Mouse (Mus musculus) liver, adult 2 months (tissue): ENCODE measurements at regions not wholly inside any gene's neighbourhood (a gene's known extent, or its start where the extent isn't known, plus 50 kb on each side); places are given as distances from the start of the nearest gene placed in this dataset.

Experiments used
- CTCF ChIP-seq: fragments of 200-500 bp; IDR thresholded peaks from 2 replicates; pipeline ENCODE4 v1.5.1; 2011; ENCODE audit warnings: low read depth, low read length, control low read depth
- POLR2A ChIP-seq: fragments of 200-500 bp; IDR thresholded peaks from 2 replicates; pipeline ENCODE4 v1.6.1; 2011; ENCODE audit warnings: low read length, control low read depth; ENCODE audit not compliant: insufficient read depth; ENCODE audit errors: extremely low read depth

DNA sequence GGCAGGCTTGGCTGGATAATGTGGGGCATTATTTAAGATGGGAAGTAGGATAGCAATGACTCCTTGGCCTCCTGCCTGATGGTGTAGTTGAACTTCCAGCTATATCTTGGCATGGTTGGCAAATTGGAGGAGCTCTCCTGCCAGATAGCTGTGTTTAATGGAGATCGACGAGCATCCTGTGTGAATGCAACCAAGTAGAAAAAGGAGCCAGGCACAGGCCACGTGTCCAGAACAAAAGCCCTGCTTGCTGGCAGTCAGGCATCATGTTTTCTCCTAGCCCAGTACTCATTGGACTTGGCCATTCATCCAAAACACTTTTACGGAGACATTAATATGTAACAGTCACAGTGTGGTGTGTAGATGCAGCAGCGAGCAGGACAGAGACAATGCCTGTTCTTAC, 211.8 kb upstream of the 9630041A04Rik start:
- TF ChIP-seq CTCF (no peak), POLR2A (no peak)
